Mouse (Mus musculus) stomach, embryonic 14.5 days (tissue): Measurements from ENCODE around the gene Nck2. TPM values are rescaled to one million over a fixed set of nuclear protein-coding genes. Genes with fewer than 3 reads are reported as not detected.

Experiments
- ATAC-seq: fragments of 200-750 bp; cut with Nextera tagmentation; 2 replicates; pipeline ENCODE4 v1.8.0; 2017; ENCODE audit warnings: low read depth, moderate TSS enrichment; ENCODE audit not compliant: insufficient number of reproducible peaks, insufficient read depth, low FRiP score
- H3K27ac ChIP-seq: fragments of 300-500 bp; sonication (generic); 2 replicates; pipeline ENCODE4 v1.5.1; 2014; ENCODE audit warnings: mild to moderate bottlenecking, low read length, moderate library complexity, mixed read lengths
- H3K27me3 ChIP-seq: fragments of 300-500 bp; sonication (generic); 2 replicates; pipeline ENCODE4 v1.6.1; 2014; ENCODE audit warnings: low read length, control low read depth, mixed read lengths; ENCODE audit not compliant: control insufficient read depth, insufficient read depth
- H3K36me3 ChIP-seq: fragments of 300-500 bp; sonication (generic); 2 replicates; pipeline ENCODE4 v1.6.1; 2014; ENCODE audit warnings: mild to moderate bottlenecking, control low read depth, low read length, moderate library complexity, mixed read lengths; ENCODE audit not compliant: control insufficient read depth, insufficient read depth
- H3K4me1 ChIP-seq: fragments of 300-500 bp; sonication (generic); 2 replicates; pipeline ENCODE4 v1.6.1; 2014; ENCODE audit warnings: low read length, control low read depth, mixed read lengths; ENCODE audit not compliant: control insufficient read depth, insufficient read depth
- H3K4me2 ChIP-seq: fragments of 300-500 bp; sonication (generic); replicated peaks from 2 replicates; pipeline ENCODE4 v1.6.1; 2014; ENCODE audit warnings: low read depth, low read length, control low read depth
- H3K4me3 ChIP-seq: fragments of 300-500 bp; sonication (generic); 2 replicates; pipeline ENCODE4 v1.5.1; 2014; ENCODE audit warnings: low read depth, low read length, control low read depth
- H3K9ac ChIP-seq: fragments of 300-500 bp; sonication (generic); replicated peaks from 2 replicates; pipeline ENCODE4 v1.6.1; 2014; ENCODE audit warnings: low read depth, mild to moderate bottlenecking, control low read depth, low read length, moderate library complexity, mixed read lengths
- H3K9me3 ChIP-seq: fragments of 300-500 bp; sonication (generic); 2 replicates; pipeline ENCODE4 v1.6.1; 2016; ENCODE audit warnings: low read depth, low read length, control low read depth; ENCODE audit not compliant: control insufficient read depth
- WGBS: fragments of 180-500 bp; shearing (Covaris S2); extraction: QIAGEN DNeasy Blood & Tissue Kit; methylation state at CpG from one replicate; pipeline ENCODE4 v1.1.7; 2014; 5-methylcytosine and 5-hydroxymethylcytosine counted together
- polyA plus RNA-seq: library from polyadenylated mRNA; unstranded; fragments of >200 nt; fragmentation: Nextera tagmentation; extraction: Ambion mirVana; gene quantifications from 2 replicates; pipeline ENCODE4 v1.2.1, GENCODE M21; 2014

Nck2 gene
- polyA plus RNA-seq, 1 experiment from 2014 or later = 49.0 TPM

DNA sequence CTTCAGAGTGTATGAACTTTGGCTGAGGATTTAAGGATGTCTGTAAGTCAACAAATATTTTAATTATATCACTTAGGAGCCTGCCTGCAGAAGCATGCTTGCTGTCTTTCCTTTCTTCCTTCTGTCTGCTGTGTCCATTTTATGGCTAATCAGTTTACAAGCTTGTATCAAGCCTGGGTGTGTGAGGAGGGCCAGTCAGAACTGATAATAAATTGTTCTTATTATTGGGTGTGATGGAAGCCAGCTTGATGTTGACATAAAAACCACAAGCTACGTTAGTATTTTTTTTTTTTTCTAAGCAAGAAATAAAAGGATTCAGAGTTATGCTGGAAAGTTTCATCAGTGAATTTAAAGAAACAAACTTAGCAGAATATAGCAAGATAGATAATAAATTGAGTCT is 10.8 kb downstream of the Nck2 start:
- no peak overlapping the region for H3K4me2 ChIP-seq
- no peak for ATAC-seq
- WGBS = 32% methylated on average over 1 of the region's 1 CpGs

DNA sequence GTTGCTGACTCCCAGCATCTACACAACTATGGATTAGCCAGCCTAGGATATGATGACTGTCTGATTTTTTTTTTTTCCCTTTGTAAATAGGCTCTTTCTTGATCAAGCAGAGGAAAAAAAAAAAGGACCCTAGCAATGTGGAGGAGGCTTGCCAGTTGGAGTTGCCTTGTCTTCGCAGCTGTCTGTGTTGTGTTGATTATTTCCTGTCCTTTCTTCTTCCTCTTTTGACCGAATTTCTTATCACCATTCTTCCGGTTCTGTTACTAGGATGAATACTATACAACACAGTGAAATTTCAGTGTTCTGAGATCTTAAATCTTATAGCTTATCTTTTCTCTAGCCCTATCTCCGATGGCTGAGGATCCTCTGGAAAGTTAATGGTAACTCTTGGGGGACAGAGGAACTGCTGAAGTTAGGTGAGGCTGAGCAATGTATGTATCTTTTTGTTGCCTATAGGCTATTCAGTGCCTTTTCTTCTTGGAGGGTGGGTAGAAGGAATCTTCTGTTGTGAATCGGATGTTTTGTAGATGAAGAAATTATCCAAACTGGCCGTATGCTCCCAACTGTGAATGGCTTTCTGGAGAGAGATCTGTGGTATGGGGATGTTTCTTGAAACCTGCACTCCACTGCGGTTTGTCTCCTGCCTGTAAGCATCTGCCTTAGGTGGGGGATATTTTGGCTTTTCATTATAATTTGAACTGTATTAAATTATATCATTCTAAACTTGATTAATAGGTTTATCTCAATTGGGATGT is 12.8 kb downstream of the Nck2 start:
- Histone ChIP-seq H3K36me3 (no peaks in the 10 kb centered on the region; the same call in none of the 2 replicates), H3K4me3 (no peak overlapping the region), H3K27me3 (no peaks in the 10 kb centered on the region), H3K4me1 (peaks cover 14% of the 10 kb centered on the region; the same call in 1 of the 2 replicates), H3K4me2 (no peak overlapping the region), H3K9me3 (no peaks in the 10 kb centered on the region), H3K9ac (no peak overlapping the region), H3K27ac (no peak overlapping the region)
- WGBS = 80% methylated on average over 7 of the region's 7 CpGs
- ATAC-seq = no peak

More for the DNA sequence above, 10.8 kb downstream of the Nck2 start:
- no peak overlapping the region for H3K4me3 ChIP-seq
- peaks cover 24% of the 10 kb centered on the region; the same call in 1 of the 2 replicates for H3K4me1 ChIP-seq
- H3K27me3 ChIP-seq = no peaks in the 10 kb centered on the region
- no peak overlapping the region for H3K9ac ChIP-seq
- no peaks in the 10 kb centered on the region; the same call in 1 of the 2 replicates for H3K36me3 ChIP-seq
- no peaks in the 10 kb centered on the region for H3K9me3 ChIP-seq
- H3K27ac ChIP-seq = no peak overlapping the region

DNA sequence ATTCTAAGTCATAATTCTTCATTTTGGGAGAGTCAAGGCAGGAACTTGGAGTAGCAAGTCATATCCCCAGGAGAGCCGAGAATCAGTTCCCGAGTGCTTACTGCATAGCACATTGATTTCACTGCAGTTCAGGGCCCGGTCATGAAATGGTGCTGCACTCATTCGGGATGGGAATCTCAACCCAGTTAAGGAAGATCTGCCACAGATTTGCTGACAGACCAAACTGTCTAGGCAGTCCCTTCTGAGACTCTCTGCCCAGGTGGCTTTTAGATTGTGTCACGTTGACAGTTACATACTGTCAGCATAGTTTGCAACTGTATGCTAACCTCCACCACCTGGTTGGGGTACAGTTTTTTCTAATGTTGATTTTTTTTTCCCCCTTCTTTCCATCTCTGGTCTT is 16.1 kb downstream of the Nck2 start:
- H3K36me3 ChIP-seq = no peaks in the 10 kb centered on the region; the same call in 1 of the 2 replicates
- peaks cover 20% of the 10 kb centered on the region for H3K4me1 ChIP-seq
- H3K27me3 ChIP-seq = no peaks in the 10 kb centered on the region
- H3K27ac ChIP-seq = no peak overlapping the region
- 87% methylated on average over 5 of the region's 5 CpGs for WGBS
- H3K9me3 ChIP-seq = no peaks in the 10 kb centered on the region
- H3K9ac ChIP-seq = no peak overlapping the region
- H3K4me2 ChIP-seq = no peak overlapping the region
- ATAC-seq = no peak
- H3K4me3 ChIP-seq = no peak overlapping the region

DNA sequence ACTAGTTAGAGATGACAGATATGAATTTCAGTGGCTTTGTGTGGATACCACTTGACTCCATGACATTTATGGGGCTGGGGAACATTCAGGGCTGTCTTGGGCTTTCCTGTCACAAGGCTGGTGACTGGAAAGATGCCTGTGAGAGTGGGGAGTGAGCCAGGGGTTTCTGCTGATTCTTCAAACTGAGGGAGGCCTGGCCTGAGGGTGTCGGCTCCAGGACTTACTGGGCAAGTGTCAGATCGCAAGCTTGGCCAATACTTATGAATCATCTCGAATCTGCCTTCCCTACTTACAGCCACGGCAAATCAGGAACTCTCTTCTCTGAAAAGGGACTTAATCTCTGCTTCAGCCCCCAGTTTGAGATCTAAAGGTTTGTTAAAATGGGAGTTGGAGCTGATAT is 18.3 kb downstream of the Nck2 start:
- no peak overlapping the region for H3K4me3 ChIP-seq
- peaks cover 32% of the 10 kb centered on the region for H3K4me1 ChIP-seq
- 49% methylated on average over 4 of the region's 4 CpGs for WGBS
- no peaks in the 10 kb centered on the region for H3K9me3 ChIP-seq
- no peak for ATAC-seq
- H3K27me3 ChIP-seq = no peaks in the 10 kb centered on the region
- no peak overlapping the region for H3K4me2 ChIP-seq
- no peak overlapping the region for H3K9ac ChIP-seq
- no peak overlapping the region for H3K27ac ChIP-seq
- no peaks in the 10 kb centered on the region; the same call in 1 of the 2 replicates for H3K36me3 ChIP-seq

DNA sequence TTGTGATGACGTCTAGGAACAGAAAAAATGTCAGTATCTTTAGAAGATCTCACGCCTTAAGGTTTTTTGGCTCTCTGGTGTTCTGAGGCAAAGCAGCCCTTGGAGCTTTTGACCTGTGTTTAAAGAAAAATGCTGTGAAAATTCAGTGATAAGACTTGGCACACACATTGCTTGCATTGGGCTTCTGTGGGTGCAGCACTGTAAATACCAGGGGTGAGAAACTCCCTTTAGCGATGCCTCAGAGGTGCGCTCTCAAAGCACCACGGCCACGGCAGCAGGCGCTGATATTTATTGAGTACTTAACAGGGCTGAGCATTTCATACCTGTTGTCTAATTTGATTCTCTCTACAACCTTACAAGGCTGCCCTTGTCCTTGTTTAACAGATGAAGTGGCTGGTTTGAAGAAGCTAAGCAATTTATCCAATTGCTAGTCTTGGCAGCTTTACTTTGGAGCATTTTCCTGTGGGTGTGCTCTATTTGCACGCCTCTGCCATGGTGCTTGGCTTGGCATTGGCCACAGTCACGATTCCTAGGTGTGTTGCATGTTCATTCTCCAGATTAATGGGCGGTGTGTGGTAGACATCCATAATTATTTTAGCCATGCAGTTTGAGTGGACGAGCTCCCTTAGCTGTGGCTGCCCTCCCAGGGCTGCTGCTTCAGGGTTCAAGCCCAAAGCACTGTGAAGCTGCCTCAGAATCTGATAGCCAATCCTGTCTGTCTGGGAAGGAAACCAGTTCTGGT is 19.7 kb downstream of the Nck2 start:
- no peak overlapping the region for H3K4me3 ChIP-seq
- no peaks in the 10 kb centered on the region; the same call in 1 of the 2 replicates for H3K36me3 ChIP-seq
- 52% methylated on average over 11 of the region's 11 CpGs for WGBS
- H3K9ac ChIP-seq = no peak overlapping the region
- no peaks in the 10 kb centered on the region for H3K27me3 ChIP-seq
- H3K9me3 ChIP-seq = no peaks in the 10 kb centered on the region
- 0 out of 2 replicates have a peak, but pooled peaks have one; percentile 64 for ATAC-seq
- peaks cover 37% of the 10 kb centered on the region for H3K4me1 ChIP-seq
- no peak overlapping the region for H3K4me2 ChIP-seq
- no peak overlapping the region for H3K27ac ChIP-seq

DNA sequence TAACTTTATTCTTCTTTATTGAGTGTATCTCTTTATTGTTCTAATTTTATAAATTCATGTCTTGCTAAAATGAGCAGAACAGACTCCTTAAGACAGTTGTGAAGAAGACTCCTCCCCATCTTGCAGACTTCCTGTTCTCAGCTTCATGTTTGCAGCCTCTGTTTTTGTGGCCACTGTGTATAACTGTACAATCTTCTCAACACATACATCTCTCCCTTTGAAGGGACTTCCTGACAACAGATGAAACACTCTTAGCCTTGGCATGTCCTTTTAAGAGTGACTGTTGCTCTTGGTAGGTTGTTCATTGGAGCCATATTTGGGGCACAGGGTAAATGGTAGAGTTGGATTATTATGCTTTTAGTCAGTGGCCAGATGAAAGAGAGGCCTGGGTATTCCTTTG is 20.6 kb downstream of the Nck2 start:
- Histone ChIP-seq H3K27me3 (no peaks in the 10 kb centered on the region), H3K4me2 (no peak overlapping the region), H3K9ac (no peak overlapping the region), H3K36me3 (no peaks in the 10 kb centered on the region; the same call in 1 of the 2 replicates), H3K4me3 (no peak overlapping the region), H3K9me3 (no peaks in the 10 kb centered on the region), H3K27ac (no peak overlapping the region), H3K4me1 (peaks cover 37% of the 10 kb centered on the region)
- no peak for ATAC-seq

DNA sequence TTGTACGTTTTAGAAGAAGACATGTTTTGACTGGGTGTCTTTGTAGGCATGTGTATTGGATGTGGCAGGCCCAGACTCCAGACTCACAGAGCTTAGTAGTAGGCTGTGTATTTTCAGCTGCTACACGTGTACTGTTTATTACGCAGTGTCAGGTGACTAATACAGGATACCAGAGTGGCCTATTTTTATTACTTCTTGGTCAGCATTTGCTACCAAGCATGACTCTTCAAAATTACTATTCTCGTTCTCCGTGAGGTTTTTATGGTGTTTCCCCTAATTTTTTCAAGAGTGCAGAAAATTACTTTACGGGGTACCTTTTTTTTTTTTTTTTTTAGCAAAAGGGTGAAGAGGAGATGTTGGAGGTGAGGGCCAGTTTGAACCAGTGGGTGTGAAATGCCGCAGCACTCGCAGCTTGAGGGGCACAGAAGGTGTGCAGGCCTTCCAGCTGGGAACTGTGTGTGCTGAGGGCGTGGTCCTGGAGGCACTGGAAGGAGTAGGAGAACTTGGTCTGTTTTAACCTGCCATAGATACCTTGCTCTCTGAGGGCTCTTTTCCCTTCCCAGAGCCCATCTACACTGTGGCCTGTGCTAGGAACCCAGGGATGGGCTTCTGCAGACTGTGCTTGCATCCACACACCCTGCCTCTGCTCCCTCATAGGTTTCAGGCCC is 21.7 kb downstream of the Nck2 start:
- Histone ChIP-seq H3K4me1 (peaks cover 37% of the 10 kb centered on the region), H3K4me2 (no peak overlapping the region), H3K9ac (no peak overlapping the region), H3K9me3 (no peaks in the 10 kb centered on the region), H3K27me3 (no peaks in the 10 kb centered on the region), H3K27ac (no peak overlapping the region), H3K36me3 (no peaks in the 10 kb centered on the region; the same call in 1 of the 2 replicates), H3K4me3 (no peak overlapping the region)
- no peak for ATAC-seq
- WGBS = 73% methylated on average over 9 of the region's 9 CpGs

DNA sequence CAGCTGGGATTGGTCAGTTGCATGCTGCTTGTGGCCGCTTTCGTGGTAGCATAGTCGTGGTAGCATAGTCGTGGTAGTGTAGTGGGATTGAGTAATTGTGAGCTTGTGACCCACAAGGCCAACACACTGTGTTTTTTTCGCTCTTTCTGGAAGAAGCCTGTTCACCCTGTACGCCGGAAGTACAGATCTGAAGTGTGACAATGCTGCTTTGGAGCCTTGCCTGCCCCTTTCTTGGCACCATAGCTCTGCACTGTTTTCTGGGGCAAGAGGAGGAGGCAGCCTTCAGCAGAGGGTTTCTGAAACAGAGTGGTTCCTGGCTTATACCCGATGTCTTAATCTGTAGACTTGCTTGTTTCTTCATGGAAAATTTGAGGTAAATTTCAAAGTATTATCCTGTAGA is 23.3 kb downstream of the Nck2 start:
- H3K4me1 ChIP-seq = peaks cover 50% of the 10 kb centered on the region
- no peak overlapping the region for H3K9ac ChIP-seq
- no peaks in the 10 kb centered on the region for H3K36me3 ChIP-seq
- H3K27me3 ChIP-seq = no peaks in the 10 kb centered on the region
- H3K4me3 ChIP-seq = no peak overlapping the region
- no peak overlapping the region for H3K27ac ChIP-seq
- no peaks in the 10 kb centered on the region for H3K9me3 ChIP-seq
- WGBS = 83% methylated on average over 8 of the region's 8 CpGs
- H3K4me2 ChIP-seq = no peak overlapping the region
- no peak for ATAC-seq
